Mouse (Mus musculus): Measurements from ENCODE around the gene Gk5.

GRCm38 (mm10) chr9:96159047-96159446 is 39.9 kb downstream of the Gk5 start:
- TF ChIP-seq CTCF (IDR thresholded peaks at IDR 0.05; ENCODE audit: low read depth) (no peak), EP300 (IDR thresholded peaks at IDR 0.05; ENCODE audit: low read depth) (no peak)
